Mouse (Mus musculus): Measurements from ENCODE around the gene Sertad4. TPM values are rescaled to one million over a fixed set of nuclear protein-coding genes. Genes with fewer than 3 reads are reported as not detected.

Sertad4 gene
- polyA plus RNA-seq, 1 experiment from 2014 or later = 49.7 TPM

- Histone ChIP-seq H3K4me1 (ENCODE audit: control insufficient read depth, insufficient read depth, low read length) (peaks cover 28% of the 10 kb centered on the region), H3K27ac (replicated peaks; ENCODE audit: low read depth, low read length) (peak overlapping the region; percentile 44; the same call in 1 of the 2 replicates)
- no peak for ATAC-seq (ENCODE audit: low read depth)
Observed at GRCm38 (mm10) chr1:192830444-192830843, 25.1 kb downstream of the Sertad4 start.

GRCm38 (mm10) chr1:192828928-192829327 lies 26.6 kb downstream of the Sertad4 start:
- H3K27me3 ChIP-seq (replicated peaks; ENCODE audit: control insufficient read depth, insufficient read depth, low read length) = no peaks in the 10 kb centered on the region
- H3K4me1 ChIP-seq (ENCODE audit: control insufficient read depth, insufficient read depth, low read length) = peaks cover 19% of the 10 kb centered on the region
- ATAC-seq (ENCODE audit: low read depth) (peak; percentile 83), DNase-seq (ENCODE audit: low spot score) (peak; percentile 75)
- no peak overlapping the region for H3K9ac ChIP-seq (ENCODE audit: low read depth, low read length)
- no peak overlapping the region for H3K4me2 ChIP-seq (ENCODE audit: low read depth, low read length)
- H3K9me3 ChIP-seq (ENCODE audit: control insufficient read depth, low read length) = no peaks in the 10 kb centered on the region
- H3K27ac ChIP-seq (replicated peaks; ENCODE audit: low read depth, low read length) = 0 out of 2 replicates have a peak overlapping the region, but pooled peaks have one; percentile 4
- no peak overlapping the region for H3K4me3 ChIP-seq (ENCODE audit: low read depth, low read length)
- no peaks in the 10 kb centered on the region for H3K36me3 ChIP-seq (ENCODE audit: control insufficient read depth, insufficient read depth, low read length)
- WGBS = 51% methylated on average over 7 of the region's 7 CpGs

More at GRCm38 (mm10) chr1:192830444-192830843, 25.1 kb downstream of the Sertad4 start:
- Histone ChIP-seq H3K4me2 (ENCODE audit: low read depth, low read length) (no peak overlapping the region), H3K9ac (ENCODE audit: low read depth, low read length) (no peak overlapping the region), H3K9me3 (ENCODE audit: control insufficient read depth, low read length) (no peaks in the 10 kb centered on the region), H3K27me3 (replicated peaks; ENCODE audit: control insufficient read depth, insufficient read depth, low read length) (no peaks in the 10 kb centered on the region), H3K4me3 (ENCODE audit: low read depth, low read length) (no peak overlapping the region), H3K36me3 (ENCODE audit: control insufficient read depth, insufficient read depth, low read length) (no peaks in the 10 kb centered on the region)
- WGBS = 22% methylated on average over 6 of the region's 6 CpGs
- no peak for DNase-seq (ENCODE audit: low spot score)

GRCm38 (mm10) chr1:192827955-192828354 lies 27.6 kb downstream of the Sertad4 start:
- peaks cover 23% of the 10 kb centered on the region for H3K4me1 ChIP-seq (ENCODE audit: control insufficient read depth, insufficient read depth, low read length)
- no peak for DNase-seq (ENCODE audit: low spot score)
- H3K4me3 ChIP-seq (ENCODE audit: low read depth, low read length) = no peak overlapping the region
- no peak overlapping the region for H3K9ac ChIP-seq (ENCODE audit: low read depth, low read length)
- no peak for ATAC-seq (ENCODE audit: low read depth)
- no peak overlapping the region for H3K27ac ChIP-seq (replicated peaks; ENCODE audit: low read depth, low read length)
- no peaks in the 10 kb centered on the region for H3K36me3 ChIP-seq (ENCODE audit: control insufficient read depth, insufficient read depth, low read length)
- no peak overlapping the region for H3K4me2 ChIP-seq (ENCODE audit: low read depth, low read length)
- no peaks in the 10 kb centered on the region for H3K27me3 ChIP-seq (replicated peaks; ENCODE audit: control insufficient read depth, insufficient read depth, low read length)
- no peaks in the 10 kb centered on the region for H3K9me3 ChIP-seq (ENCODE audit: control insufficient read depth, low read length)

GRCm38 (mm10) chr1:192825746-192826145 lies 29.8 kb downstream of the Sertad4 start:
- ATAC-seq (ENCODE audit: low read depth) (no peak), DNase-seq (ENCODE audit: low spot score) (no peak)
- Histone ChIP-seq H3K27ac (replicated peaks; ENCODE audit: low read depth, low read length) (no peak overlapping the region), H3K36me3 (ENCODE audit: control insufficient read depth, insufficient read depth, low read length) (no peaks in the 10 kb centered on the region), H3K9ac (ENCODE audit: low read depth, low read length) (no peak overlapping the region), H3K9me3 (ENCODE audit: control insufficient read depth, low read length) (no peaks in the 10 kb centered on the region), H3K4me2 (ENCODE audit: low read depth, low read length) (no peak overlapping the region), H3K4me1 (ENCODE audit: control insufficient read depth, insufficient read depth, low read length) (peaks cover 28% of the 10 kb centered on the region), H3K4me3 (ENCODE audit: low read depth, low read length) (no peak overlapping the region), H3K27me3 (replicated peaks; ENCODE audit: control insufficient read depth, insufficient read depth, low read length) (no peaks in the 10 kb centered on the region)
- WGBS = 28% methylated on average over 9 of the region's 9 CpGs

- Histone ChIP-seq H3K4me2 (ENCODE audit: low read depth, low read length) (peak overlapping the region; percentile 30; the same call in 1 of the 2 replicates), H3K27me3 (replicated peaks; ENCODE audit: control insufficient read depth, insufficient read depth, low read length) (no peaks in the 10 kb centered on the region), H3K36me3 (ENCODE audit: control insufficient read depth, insufficient read depth, low read length) (no peaks in the 10 kb centered on the region), H3K9me3 (ENCODE audit: control insufficient read depth, low read length) (no peaks in the 10 kb centered on the region), H3K27ac (replicated peaks; ENCODE audit: low read depth, low read length) (peak overlapping the region; percentile 92), H3K4me1 (ENCODE audit: control insufficient read depth, insufficient read depth, low read length) (peaks cover 21% of the 10 kb centered on the region), H3K4me3 (ENCODE audit: low read depth, low read length) (no peak overlapping the region), H3K9ac (ENCODE audit: low read depth, low read length) (peak overlapping the region; percentile 26; the same call in 1 of the 2 replicates)
- WGBS = 4% methylated on average over 13 of the region's 13 CpGs
- DNase-seq (ENCODE audit: low spot score) (peak; percentile 96), ATAC-seq (ENCODE audit: low read depth) (peak; percentile 90)
Observed at GRCm38 (mm10) chr1:192822652-192823525, 32.7 kb downstream of the Sertad4 start.

- Histone ChIP-seq H3K9ac (ENCODE audit: low read depth, low read length) (peak overlapping the region; percentile 26; the same call in 1 of the 2 replicates), H3K27me3 (replicated peaks; ENCODE audit: control insufficient read depth, insufficient read depth, low read length) (no peaks in the 10 kb centered on the region)
- 31% methylated on average over 1 of the region's 1 CpGs for WGBS
Observed at GRCm38 (mm10) chr1:192822309-192822651, 33.3 kb downstream of the Sertad4 start.

GRCm38 (mm10) chr1:192818334-192818733 lies 37.2 kb downstream of the Sertad4 start:
- H3K9me3 ChIP-seq (ENCODE audit: control insufficient read depth, low read length) = no peaks in the 10 kb centered on the region
- no peak overlapping the region for H3K9ac ChIP-seq (ENCODE audit: low read depth, low read length)
- peaks cover 34% of the 10 kb centered on the region for H3K4me1 ChIP-seq (ENCODE audit: control insufficient read depth, insufficient read depth, low read length)
- no peaks in the 10 kb centered on the region for H3K36me3 ChIP-seq (ENCODE audit: control insufficient read depth, insufficient read depth, low read length)
- H3K4me2 ChIP-seq (ENCODE audit: low read depth, low read length) = no peak overlapping the region
- 93% methylated on average over 5 of the region's 5 CpGs for WGBS
- H3K27me3 ChIP-seq (replicated peaks; ENCODE audit: control insufficient read depth, insufficient read depth, low read length) = no peaks in the 10 kb centered on the region
- no peak overlapping the region for H3K4me3 ChIP-seq (ENCODE audit: low read depth, low read length)
- no peak overlapping the region for H3K27ac ChIP-seq (replicated peaks; ENCODE audit: low read depth, low read length)
- ATAC-seq (ENCODE audit: low read depth) = no peak
- DNase-seq (ENCODE audit: low spot score) = no peak

More at GRCm38 (mm10) chr1:192822309-192822651, 33.3 kb downstream of the Sertad4 start:
- Histone ChIP-seq H3K36me3 (ENCODE audit: control insufficient read depth, insufficient read depth, low read length) (no peaks in the 10 kb centered on the region), H3K9me3 (ENCODE audit: control insufficient read depth, low read length) (no peaks in the 10 kb centered on the region), H3K4me2 (ENCODE audit: low read depth, low read length) (0 out of 2 replicates have a peak overlapping the region, but pooled peaks have one; percentile 30), H3K4me1 (ENCODE audit: control insufficient read depth, insufficient read depth, low read length) (peaks cover 21% of the 10 kb centered on the region), H3K4me3 (ENCODE audit: low read depth, low read length) (no peak overlapping the region), H3K27ac (replicated peaks; ENCODE audit: low read depth, low read length) (peak overlapping the region; percentile 92)
- no peak for DNase-seq (ENCODE audit: low spot score)
- ATAC-seq (ENCODE audit: low read depth) = no peak; the same call in 1 of the 2 replicates

- Histone ChIP-seq H3K27me3 (replicated peaks; ENCODE audit: control insufficient read depth, insufficient read depth, low read length) (no peaks in the 10 kb centered on the region), H3K9ac (ENCODE audit: low read depth, low read length) (no peak overlapping the region), H3K9me3 (ENCODE audit: control insufficient read depth, low read length) (no peaks in the 10 kb centered on the region), H3K4me3 (ENCODE audit: low read depth, low read length) (no peak overlapping the region), H3K4me2 (ENCODE audit: low read depth, low read length) (no peak overlapping the region), H3K36me3 (ENCODE audit: control insufficient read depth, insufficient read depth, low read length) (no peaks in the 10 kb centered on the region), H3K27ac (replicated peaks; ENCODE audit: low read depth, low read length) (peak overlapping the region; percentile 57), H3K4me1 (ENCODE audit: control insufficient read depth, insufficient read depth, low read length) (peaks cover 26% of the 10 kb centered on the region)
- 42% methylated on average over 2 of the region's 2 CpGs for WGBS
- DNase-seq (ENCODE audit: low spot score) (no peak), ATAC-seq (ENCODE audit: low read depth) (no peak)
Observed at GRCm38 (mm10) chr1:192815789-192816188, 39.8 kb downstream of the Sertad4 start.
